ENCODE assay signal across 9 mouse cellular contexts in genomic region chr9:48707134-48707823, GRCm38 (mm10).
DNase-seq lines count a peak whose midpoint lies in the region; ATAC-seq lines count a peak whose summit lies in the region.
"Had no signal": no experiment of that assay in that cellular context is flagged by ENCODE, and none has a peak within 500 bp of the region (broad histone marks: within the 10 kb centered on the region; RNA-seq: fewer than 3 reads in every experiment).

No protein-coding gene starts in this region.

- ATAC-seq in intestine, embryonic 16.5 days, result peak; percentile 57
- ATAC-seq: liver, embryonic 12.5 days had no signal

- DNase-seq in cerebellum, postnatal 25 days, result peak; percentile 17 to 24
- DNase-seq in cerebellum, postnatal 4 days (ENCODE audit: low spot score in 2 of 2), result no peak
- peak; percentile 56 for DNase-seq in urinary bladder, postnatal 14 days (ENCODE audit: low spot score)
- DNase-seq in urinary bladder, postnatal 4 days (ENCODE audit: low spot score in 2 of 2), result no peak
- peak; percentile 28 for DNase-seq in telencephalon, adult 2 months (ENCODE audit: low read depth, low spot score)
- DNase-seq in ovary, postnatal 10 days (ENCODE audit: low spot score), result no peak
- no peak for DNase-seq in urinary bladder, adult 2 months (ENCODE audit: low spot score)

- H3K9me3 ChIP-seq in intestine, embryonic 16.5 days (ENCODE audit: control insufficient read depth, low read length), result no peaks in the 10 kb centered on the region
- H3K9me3 ChIP-seq: liver, embryonic 12.5 days had no signal

- peaks cover 10% of the 10 kb centered on the region; the same call in 1 of the 2 replicates for H3K4me1 ChIP-seq in intestine, embryonic 16.5 days (ENCODE audit: control insufficient read depth, insufficient read depth, low read length)

- no peaks in the 10 kb centered on the region for H3K27me3 ChIP-seq in intestine, embryonic 16.5 days (replicated peaks; ENCODE audit: control insufficient read depth, insufficient read depth, low read length)
- H3K27me3 ChIP-seq: liver, embryonic 12.5 days had no signal

- 0 out of 2 replicates have a peak overlapping the region, but pooled peaks have one; percentile 19 for H3K27ac ChIP-seq in intestine, embryonic 16.5 days (ENCODE audit: low read length)
- H3K27ac ChIP-seq: liver, embryonic 12.5 days had no signal

- H3K9ac ChIP-seq in intestine, embryonic 16.5 days (ENCODE audit: low read depth, low read length), result no peak overlapping the region
- H3K9ac ChIP-seq: liver, embryonic 12.5 days had no signal

- H3K36me3 ChIP-seq in intestine, embryonic 16.5 days (ENCODE audit: control insufficient read depth, insufficient read depth, low read length), result no peaks in the 10 kb centered on the region
- H3K36me3 ChIP-seq: liver, embryonic 12.5 days had no signal

- 40% methylated on average over 14 of the region's 14 CpGs for WGBS in intestine, embryonic 16.5 days

- no peak overlapping the region for H3K4me2 ChIP-seq in intestine, embryonic 16.5 days (ENCODE audit: low read depth, low read length)
- H3K4me2 ChIP-seq: liver, embryonic 12.5 days had no signal

- H3K4me3 ChIP-seq in intestine, embryonic 16.5 days (ENCODE audit: low read length), result no peak overlapping the region
- H3K4me3 ChIP-seq: liver, embryonic 12.5 days had no signal

Comparison
In these comparisons a context has a peak if more than half of its experiments do, and no peak if none do; other contexts are left out.
1. DNase-seq: peak in cerebellum, postnatal 25 days (2 of 2), urinary bladder, postnatal 14 days (single experiment) and telencephalon, adult 2 months (single experiment); none in cerebellum, postnatal 4 days (0 of 2), urinary bladder, postnatal 4 days (0 of 2), ovary, postnatal 10 days (single experiment) and urinary bladder, adult 2 months (single experiment).